Mouse (Mus musculus): ENCODE measurements around the gene Eif2b3.

Gene Eif2b3

DNA sequence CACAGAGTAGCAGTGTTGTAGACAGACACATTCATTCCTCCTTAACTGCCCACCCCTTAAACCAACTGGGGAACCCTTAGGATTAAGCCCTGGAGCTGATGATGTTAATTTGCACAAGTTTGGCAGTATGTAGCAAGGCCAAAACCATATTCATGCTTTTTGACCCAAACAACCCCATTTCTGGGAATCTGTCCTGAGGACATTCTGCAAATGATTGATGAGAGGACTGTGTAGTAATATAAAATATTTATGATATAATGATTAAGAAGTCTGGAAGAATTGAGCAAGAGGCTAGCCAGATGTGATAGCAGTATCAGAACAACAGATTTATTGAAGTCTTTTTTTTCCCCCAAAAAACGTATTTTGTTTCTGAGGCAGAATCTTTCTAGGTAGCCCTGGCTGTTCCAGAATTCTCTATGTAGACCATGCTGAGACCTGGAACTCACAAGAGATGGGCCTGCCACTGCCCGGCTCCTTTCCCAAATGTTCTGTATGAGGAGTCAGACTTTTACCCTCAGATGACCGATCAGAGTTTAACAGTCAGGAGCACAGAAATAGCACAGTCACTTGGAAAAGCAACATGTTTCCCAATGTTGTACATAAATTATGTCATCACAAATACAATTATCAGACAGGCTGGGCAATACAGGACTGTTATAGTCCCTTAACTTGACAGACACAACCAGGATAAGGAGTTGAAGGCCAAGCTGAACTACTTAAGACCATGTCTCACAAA lies 75.6 kb downstream of the Eif2b3 start:
- no peak for DNase-seq (ENCODE audit: low spot score)

DNA sequence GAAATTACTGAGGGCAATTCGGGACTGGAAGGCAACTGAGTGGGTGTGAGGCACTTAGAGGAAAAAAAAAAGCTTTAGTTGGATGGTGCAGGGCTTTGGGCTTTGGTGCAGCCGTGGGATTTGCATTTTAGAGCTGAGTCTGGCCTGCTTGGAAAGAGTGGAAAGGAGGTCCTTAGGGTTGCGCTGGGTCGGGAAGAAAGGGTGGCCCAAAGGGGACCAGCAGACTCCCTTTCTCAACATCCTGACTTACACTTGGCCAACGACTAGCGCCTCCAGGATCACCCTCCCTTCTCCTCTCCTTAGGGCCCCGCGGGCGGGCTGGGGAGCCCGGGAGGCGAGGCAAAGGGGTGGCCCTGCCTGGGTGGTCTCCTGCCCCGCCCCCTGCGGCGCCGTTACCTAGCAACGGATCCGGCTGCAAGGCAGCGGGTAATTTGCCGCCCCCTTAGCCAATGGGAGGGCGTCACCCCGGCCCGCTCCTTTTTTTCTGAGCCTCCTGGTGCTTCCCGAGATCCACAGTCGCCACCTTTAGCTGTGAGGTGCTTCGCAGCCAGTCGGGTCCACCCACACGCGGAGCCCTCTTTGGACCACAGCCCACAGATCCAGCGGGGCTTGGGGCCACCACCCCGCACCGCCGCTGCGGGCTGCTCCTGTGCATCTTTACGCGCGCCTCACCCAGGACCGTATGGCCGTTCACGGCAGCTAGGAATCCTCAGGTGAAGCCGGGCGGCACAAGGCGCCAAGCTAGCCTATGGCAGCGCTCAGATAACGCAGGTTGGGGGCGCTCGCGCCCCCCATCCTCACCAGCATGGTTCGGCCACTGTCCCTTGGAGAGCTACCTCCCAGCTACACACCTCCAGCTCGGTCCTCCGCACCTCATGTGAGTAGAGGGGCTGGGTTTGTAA lies 76.6 kb downstream of the Eif2b3 start, which contains the start of gene Ptch2:
Gene Ptch2 (plus strand): TSS at position 525 of the 902 bp plus-strand sequence.
- peak; percentile 47 for DNase-seq (ENCODE audit: low spot score)

DNA sequence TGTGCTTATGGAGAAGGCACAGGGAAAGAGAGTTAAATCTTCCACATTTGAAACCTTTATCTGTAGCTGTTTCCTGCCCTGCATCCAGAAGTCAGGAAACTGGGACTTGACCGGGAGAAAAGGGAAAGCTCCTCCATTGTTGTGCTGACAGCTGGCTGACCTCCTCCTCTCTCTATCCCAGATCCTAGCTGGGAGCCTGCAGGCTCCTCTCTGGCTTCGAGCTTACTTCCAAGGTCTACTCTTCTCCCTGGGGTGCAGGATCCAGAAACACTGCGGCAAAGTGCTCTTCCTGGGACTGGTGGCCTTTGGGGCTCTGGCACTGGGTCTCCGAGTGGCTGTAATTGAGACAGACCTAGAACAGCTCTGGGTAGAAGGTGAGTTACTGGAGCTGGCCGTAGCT lies 77.5 kb downstream of the Eif2b3 start:
- no peak for DNase-seq (ENCODE audit: low spot score)

DNA sequence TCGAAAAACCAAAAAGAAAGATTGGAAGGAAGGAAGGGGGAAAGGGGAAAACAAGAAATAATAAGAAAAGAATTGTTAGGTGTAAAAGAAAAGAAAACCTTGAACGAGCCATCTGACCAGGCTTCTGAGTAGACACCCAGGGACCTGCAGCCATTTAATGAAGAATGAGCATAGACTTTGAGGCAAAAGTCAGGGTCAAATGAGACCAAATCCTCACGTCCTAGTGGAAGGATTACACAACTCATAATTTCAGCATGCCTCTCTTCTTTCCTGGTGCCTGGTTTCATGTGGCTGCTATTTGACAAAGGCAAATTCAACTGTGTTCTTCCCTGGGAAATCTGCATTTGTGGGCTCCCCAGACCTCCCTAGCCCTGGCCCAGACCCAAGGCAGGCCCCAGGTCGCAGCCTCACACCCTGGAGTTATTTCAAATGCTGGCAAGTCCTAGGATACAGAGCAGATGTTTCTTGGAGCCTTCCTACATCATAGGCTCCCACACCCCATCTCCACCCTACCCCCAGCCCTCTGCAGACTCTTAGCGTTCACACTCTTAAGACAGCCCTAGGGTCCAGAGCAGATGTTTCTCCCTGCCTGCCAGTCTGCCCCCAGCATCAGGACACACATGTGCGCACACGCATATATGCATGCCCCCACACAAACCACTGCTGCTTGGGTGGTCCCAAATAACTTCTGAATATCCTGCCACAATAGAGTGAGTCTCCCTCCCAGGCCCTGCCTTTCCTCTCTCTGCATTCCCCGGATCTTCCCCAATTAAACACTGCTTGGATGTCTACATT lies 79.0 kb downstream of the Eif2b3 start:
- no peak for DNase-seq (ENCODE audit: low spot score)

DNA sequence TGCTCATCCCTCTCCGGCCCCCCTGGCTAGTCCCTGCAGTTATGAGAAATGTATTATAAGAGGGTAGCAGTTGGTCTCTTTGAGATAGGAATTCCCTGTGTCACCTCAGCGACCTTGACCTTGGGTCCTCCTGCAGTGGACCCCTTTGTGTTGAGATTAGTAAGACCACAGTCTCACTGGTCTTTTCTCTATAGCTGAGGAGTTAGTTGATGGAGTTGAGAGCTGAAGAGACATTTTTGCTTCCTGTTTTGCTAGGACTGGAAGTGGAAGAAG lies 79.5 kb downstream of the Eif2b3 start:
- DNase-seq (ENCODE audit: low spot score), result no peak

DNA sequence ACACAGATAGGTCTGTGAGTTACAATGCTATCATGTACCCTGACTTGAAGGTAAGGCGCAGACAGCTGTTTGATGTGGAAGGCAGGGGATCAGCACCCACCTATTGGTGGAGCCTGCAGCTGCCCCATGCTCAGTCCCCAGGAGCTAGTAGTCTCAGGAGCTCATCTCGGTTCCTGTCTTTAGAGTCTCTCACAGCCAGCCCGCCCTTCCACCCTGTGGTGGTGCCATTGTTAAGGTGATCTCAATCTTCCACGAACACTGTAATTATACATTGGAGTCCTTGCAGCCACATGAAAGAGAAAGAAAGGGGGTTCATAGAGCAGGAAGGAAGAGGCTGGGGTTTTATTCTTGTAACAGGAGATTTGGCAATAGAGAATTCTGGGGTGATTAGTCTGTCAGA lies 80.8 kb downstream of the Eif2b3 start:
- DNase-seq (ENCODE audit: low spot score), result no peak

DNA sequence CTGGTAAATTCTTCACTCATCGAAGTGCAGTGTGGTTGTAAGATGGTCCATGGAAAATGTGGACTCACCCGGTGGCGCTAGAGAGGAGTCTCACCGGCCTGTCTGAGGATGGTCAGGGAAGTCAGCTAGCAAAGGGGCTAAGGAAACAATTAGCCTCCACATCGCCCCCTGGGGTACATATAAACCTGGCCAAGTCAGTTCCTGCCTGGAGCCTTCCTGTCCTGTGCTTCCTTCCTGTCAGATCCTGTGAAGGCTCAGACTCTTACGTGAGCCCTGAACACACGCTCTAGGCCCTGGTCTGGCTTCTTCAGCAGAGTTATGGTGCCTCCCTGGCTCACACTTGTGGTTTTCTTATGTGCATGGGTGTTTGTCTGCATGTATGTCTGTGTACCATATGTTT lies 82.0 kb downstream of the Eif2b3 start:
- no peak for DNase-seq (ENCODE audit: low spot score)

DNA sequence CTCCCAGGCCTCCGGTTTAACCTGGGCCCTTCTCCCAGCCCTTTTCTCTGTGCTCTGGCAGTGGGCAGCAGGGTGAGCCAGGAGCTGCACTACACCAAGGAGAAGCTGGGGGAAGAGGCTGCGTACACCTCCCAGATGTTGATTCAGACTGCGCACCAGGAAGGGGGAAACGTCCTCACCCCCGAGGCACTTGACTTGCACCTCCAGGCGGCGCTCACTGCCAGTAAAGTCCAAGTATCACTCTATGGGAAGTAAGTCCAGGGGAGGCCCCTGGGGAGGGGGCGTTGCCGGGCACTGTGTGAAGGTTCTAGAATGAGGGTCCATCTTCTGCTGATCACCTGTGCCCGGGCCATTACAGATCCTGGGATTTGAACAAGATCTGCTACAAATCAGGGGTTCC lies 85.5 kb downstream of the Eif2b3 start:
- no peak for DNase-seq (ENCODE audit: low spot score)

DNA sequence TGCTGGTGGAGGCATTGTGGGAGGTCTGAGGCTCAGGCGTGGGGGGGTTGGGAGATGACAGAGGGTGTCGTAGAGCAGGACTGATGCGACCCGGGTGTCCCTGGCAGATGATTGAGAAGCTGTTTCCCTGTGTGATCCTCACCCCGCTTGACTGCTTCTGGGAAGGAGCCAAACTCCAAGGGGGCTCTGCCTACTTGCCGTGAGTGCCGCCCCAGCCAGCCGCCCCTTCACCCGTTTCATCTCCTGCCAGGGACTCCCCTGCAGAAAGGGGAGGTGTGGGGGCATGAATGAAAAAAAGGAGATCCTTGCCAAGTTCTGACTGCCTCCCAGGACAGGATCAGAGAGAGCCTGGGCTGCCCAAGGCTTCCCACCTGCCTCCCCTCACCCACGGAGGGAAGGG lies 85.9 kb downstream of the Eif2b3 start:
- no peak for DNase-seq (ENCODE audit: low spot score)

DNA sequence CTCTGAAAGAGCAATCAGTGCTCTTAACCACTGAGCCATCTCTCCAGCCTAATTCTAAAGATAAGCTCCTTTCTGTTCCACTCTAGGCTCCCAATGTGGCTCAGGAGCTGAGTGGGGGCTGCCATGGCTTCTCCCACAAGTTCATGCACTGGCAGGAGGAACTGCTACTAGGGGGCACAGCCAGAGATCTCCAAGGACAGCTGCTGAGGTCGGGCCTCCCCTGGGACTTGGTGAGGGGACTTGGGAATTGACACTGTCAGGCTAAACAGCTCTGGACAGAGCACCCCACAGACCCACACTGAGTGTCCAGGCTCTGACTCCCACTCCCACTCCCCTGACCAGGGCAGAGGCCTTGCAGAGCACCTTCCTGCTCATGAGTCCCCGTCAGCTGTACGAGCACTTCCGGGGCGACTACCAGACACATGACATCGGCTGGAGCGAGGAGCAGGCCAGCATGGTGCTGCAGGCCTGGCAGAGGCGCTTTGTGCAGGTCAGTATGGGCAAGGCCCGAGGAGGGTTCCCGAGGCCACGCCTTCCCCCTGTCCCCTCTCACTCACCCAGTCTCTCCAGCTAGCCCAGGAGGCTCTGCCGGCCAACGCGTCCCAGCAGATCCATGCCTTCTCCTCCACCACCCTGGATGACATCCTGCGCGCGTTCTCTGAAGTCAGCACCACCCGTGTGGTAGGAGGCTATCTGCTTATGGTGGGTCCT lies 88.8 kb downstream of the Eif2b3 start:
- no peak for DNase-seq (ENCODE audit: low spot score)

DNA sequence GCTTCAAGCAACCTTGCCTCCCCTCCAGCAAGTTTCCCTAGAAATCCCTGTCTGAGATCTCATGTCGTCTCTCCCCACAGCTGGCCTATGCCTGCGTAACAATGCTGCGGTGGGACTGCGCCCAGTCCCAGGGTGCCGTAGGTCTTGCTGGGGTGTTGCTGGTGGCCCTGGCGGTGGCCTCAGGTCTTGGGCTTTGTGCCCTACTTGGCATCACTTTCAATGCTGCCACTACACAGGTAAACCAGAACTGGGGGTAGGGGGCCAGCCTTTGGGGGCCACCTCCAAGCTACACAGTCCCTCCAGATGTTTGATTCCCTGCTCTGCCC lies 89.3 kb downstream of the Eif2b3 start:
- DNase-seq (ENCODE audit: low spot score), result no peak

DNA sequence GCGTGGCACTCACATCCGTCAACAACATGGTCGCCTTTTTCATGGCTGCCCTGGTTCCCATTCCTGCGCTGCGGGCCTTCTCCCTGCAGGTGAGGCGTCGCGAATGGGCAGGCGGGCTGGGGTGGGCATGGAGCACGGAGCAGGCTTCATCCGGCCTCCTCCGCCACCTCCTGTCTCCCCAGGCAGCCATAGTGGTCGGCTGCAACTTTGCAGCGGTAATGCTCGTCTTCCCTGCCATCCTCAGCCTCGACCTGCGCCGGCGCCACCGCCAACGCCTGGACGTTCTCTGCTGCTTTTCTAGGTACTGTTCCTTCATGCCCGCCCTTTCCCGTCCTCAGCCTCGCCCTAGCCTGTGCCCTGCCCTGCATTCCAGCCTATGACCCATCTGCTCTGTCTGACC lies 90.1 kb downstream of the Eif2b3 start:
- DNase-seq (ENCODE audit: low spot score), result no peak

DNA sequence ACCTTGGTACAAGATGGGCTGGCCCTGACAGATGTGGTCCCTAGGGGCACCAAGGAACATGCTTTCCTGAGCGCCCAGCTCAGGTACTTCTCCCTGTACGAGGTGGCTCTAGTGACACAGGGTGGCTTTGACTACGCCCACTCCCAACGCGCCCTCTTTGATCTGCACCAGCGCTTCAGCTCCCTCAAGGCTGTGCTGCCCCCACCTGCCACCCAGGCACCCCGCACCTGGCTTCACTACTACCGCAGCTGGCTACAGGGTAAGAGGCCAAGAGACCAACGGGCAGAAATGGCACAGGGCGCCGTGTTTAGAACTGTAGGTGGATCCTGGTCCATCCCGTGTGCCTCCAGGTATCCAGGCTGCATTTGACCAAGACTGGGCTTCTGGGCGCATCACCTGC lies 91.0 kb downstream of the Eif2b3 start:
- no peak for DNase-seq (ENCODE audit: low spot score)

DNA sequence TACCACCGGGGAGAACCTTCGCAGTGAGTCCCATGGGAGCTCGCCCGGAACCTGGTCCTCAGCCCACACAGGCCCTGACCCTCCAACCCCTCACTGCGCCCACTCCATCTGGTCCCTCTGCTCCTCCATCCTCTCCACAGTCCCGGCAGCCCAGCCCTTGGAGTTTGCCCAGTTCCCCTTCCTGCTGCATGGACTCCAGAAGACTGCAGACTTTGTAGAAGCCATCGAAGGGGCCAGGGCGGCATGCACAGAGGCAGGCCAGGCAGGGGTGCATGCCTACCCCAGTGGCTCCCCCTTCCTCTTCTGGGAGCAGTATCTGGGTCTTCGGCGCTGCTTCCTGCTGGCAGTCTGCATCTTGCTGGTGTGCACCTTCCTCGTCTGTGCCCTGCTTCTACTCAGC lies 91.8 kb downstream of the Eif2b3 start:
- DNase-seq (ENCODE audit: low spot score), result no peak

DNA sequence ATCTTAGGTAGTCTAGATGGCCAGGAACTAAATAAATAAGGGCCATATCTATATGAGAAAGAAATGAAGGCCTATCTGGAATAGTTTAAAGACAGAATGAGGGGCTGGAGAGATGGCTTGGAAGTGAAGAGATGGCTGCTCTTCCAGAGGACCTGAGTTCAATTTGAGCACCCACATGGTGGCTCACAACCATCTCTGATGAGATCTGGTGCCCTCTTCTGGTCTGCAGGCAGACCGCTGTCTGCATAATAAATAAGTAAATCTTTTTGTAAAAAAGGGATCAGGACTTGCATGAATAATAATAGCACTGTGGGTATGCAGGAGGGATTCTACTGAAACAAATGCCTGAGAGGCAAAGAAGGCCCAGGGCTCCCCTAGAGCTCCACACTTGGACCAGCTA lies 94.0 kb downstream of the Eif2b3 start:
- no peak for DNase-seq (ENCODE audit: low spot score)

DNA sequence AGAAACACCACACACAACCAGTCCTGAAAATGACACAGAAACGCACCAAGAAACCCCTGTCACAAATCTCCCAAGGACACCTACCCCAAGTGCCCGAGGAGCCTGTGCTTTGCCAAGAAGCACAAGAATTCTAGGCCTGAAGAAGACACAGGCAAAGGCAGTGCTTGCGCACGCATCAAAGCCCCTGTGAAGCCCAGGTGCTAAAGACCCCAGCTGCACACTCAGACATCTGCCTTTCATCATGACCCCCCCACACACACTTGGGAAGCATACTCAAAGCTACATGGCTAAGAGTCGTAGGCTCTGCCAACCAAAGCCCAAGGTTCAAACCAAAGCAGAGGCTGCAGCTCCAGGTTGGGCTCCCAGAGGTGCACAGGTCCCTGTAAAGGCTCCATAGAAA lies 96.4 kb downstream of the Eif2b3 start:
- DNase-seq (ENCODE audit: low spot score), result no peak

DNA sequence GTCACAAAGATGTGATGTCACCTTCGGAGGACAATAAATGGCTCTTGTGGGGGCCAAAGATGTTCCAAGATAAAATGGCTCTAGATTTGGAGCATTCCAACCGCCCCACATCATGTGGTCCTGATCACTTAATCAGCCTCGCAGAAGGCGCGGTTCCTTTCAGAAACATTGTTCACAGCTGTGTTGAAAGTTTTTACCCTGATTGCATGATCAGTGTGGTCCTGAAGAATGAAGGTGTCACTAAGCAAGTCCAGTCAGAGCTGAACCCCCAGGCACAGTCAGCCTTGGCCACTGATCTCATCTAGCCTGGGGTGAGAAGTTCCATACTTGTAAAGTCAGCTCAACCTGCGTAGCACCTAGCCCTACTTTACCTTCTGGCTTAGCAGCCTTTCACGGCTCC lies 98.7 kb downstream of the Eif2b3 start:
- no peak for DNase-seq (ENCODE audit: low spot score)

DNA sequence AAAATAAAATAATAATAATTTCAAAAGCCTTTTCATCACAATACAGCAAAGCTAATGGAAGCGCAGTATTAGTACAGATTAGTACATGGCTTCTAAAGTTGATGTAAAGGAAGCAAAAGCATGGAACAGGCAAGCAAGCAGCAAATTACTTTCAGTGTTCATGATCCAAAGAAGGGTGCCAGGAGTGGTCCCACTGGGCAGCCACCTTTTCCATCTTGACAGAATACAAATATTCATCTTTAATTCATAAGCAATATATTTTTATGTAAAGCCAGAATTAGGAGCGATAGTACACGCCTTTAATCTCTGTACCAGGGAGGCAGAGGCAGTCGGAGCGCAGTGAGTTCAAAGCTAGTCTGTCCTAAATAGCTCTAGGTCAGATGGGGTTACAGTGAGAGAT lies 100.4 kb downstream of the Eif2b3 start:
- no peak for DNase-seq (ENCODE audit: low spot score)

DNA sequence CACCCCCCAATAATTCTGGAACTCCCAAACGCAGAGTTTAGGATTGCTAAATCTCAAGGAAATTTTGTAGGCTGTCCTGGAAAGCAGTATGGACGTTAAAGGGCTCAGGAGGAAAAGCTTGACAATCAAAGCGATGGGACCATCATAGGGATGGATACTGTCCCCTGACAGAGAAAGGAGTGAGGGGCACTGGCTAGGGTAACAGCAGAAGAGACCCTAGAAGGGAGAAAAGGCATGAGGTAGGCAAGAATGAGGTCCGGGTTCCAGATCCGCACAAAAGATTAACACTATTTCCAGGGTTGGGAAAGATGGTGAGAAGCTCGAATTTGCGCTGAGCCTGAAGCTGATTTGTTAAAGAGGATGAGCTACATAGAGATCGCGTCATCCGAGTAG lies 100.8 kb downstream of the Eif2b3 start:
- DNase-seq (ENCODE audit: low spot score), result no peak

DNA sequence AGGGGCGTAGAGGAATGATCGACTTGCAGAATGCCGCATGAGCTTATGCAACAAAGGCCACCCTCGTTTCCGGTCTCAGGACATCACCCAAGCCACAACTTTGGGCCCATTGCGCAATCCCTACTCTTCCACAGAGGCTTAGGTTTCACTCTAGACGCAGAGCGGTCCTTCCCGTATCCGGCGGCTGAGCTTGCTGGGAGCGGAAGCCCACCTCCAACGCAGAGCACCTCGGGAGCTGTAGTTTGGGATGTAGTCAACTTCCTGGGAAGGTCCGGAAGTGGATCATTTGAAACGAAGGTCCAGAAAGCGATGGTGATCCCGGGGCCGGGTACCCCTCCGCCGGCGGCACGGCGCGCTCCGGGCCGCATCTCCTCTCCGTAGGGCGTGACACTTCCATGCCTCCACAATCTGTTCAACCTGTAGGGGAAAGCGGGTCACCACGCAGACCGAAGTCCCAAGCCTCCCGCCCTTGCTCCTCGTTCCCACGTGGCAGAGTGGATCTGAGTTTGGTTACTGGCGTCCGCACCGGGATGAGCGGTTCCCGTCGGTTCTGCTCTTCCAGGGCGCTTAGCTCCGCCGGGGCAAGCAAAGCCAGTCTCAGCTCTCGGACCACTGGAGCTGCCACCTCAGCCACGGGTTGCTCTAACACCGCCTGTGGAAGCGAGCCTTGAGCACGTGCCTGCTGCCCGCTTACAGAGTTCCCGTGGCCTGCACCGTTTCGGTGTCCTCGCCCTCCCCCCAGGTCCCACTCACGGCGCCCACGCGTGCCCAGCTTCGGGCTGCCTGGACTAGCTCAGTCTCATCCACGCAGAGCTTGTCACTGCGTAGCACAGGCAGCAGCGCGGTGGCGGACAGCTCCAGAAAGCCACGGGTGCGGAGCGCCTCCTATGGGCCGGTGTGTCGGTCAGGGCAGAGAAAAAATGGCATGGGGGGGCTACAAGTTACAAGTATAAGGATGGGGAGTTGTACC lies 101.5 kb downstream of the Eif2b3 start:
- peak; percentile 86 for DNase-seq (ENCODE audit: low spot score)

DNA sequence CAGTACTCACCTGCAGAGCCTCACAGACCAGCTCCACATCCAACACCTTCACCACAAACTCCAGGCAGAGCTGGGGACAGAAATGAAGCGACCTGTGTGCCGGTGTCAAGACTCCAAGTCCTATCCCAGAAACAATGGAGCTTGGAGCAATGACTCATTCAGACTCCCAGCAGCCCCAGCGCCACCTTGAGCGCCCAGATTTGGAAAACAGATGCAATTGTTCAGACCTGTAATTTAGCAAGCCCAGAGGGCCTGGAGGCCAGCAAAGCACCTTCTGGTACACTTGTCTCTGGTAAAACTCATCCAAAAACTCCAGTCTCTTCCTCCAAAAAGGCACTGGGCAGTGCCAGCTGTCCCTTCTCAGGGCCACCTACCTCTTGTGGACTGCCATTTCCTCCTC lies 103.0 kb downstream of the Eif2b3 start:
- DNase-seq (ENCODE audit: low spot score), result no peak
